Mouse (Mus musculus) heart, postnatal 0 days (tissue): Measurements from ENCODE around the gene Ccdc85c.

ENCODE experiments used
- CTCF ChIP-seq: IDR thresholded peaks from 2 replicates; pipeline ENCODE4 v1.5.1; 2016; ENCODE audit warnings: antibody characterized with exemption, control low read depth, low read depth
- EP300 ChIP-seq: IDR thresholded peaks from 2 replicates; pipeline ENCODE4 v1.6.1; 2016; ENCODE audit warnings: antibody characterized with exemption, low read depth

DNA sequence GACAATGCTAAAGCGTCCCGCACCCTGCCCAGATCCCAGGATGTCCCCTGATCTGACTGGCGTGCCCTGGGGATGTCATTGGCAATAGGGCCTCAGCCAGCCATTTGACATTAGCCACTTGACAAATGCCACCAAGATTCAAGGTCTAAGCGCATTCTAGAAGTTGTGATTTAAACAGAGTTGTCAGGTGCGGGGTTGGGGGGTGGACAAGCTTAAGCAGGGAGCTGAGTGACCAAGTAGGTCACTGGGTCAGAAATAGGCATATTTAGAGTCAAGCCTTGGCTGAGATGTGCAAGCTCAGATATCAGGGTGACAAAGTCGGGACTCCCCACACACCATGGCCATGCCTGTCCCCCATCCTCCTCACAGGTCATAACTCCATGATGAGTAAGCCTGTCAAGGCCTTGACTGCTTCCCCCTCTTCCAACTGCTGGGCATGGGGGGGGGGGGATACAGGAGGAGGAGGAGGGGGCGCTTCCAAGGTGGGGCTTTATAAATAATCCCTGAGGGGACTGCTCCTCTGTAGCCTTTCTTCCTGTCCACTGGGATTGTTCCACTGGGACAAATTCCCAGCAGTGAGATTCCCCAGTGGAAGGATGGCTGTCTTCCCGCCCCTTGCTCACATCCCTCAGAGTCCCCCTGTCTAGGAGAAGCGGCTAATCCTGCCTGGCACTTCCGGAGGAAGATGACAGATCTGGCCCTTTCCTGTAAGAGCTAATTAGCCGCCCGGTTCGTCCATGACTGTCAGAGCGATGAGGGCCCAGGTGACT, 9.4 kb upstream of the Ccdc85c start:
- TF ChIP-seq CTCF (no peak), EP300 (no peak)
